Mouse (Mus musculus) megakaryocyte-erythroid progenitor cell, adult 5-6 weeks (primary cell): ENCODE data around the gene Ptdss2. TPM values are rescaled to one million over a fixed set of nuclear protein-coding genes. Genes with fewer than 3 reads are reported as not detected.

Experiments
- ATAC-seq: replicated peaks from 2 replicates; pipeline ENCODE4 v1.8.0; 2016; ENCODE audit warnings: mild to moderate bottlenecking, inconsistent platforms; ENCODE audit not compliant: severe bottlenecking, poor library complexity, low FRiP score, low TSS enrichment
- total RNA-seq, 2 experiments: library from RNA; stranded (forward) in 1 of 2; stranded (reverse) in 1 of 2; fragments of 200-1000, 215-1000 nt in 1 of 2; fragments of >200 nt in 1 of 2; fragmentation: Nextera tagmentation in 1 of 2; gene quantifications; 2 replicates each; pipeline ENCODE4 v1.2.3; 2014 to 2017

Ptdss2 gene
- total RNA-seq, 2 experiments from 2014 or later, result 21.1 to 64.0 TPM

GRCm38 (mm10) chr7:141169300-141169699 lies 47.1 kb downstream of the Ptdss2 start:
- no peak for ATAC-seq

- ATAC-seq, result no peak
Measured at GRCm38 (mm10) chr7:141169866-141170265, 47.7 kb downstream of the Ptdss2 start.

- peak; percentile 80 for ATAC-seq
Measured at GRCm38 (mm10) chr7:141172116-141173006, 50.2 kb downstream of the Ptdss2 start, which contains the start of gene Rnh1. Gene Rnh1 (minus strand): TSS chr7:141172857.

- no peak for ATAC-seq
Measured at GRCm38 (mm10) chr7:141173323-141173850, 51.2 kb downstream of the Ptdss2 start.

- no peak for ATAC-seq
Measured at GRCm38 (mm10) chr7:141175068-141175467, 52.9 kb downstream of the Ptdss2 start.

- ATAC-seq, result peak; percentile 64
Measured at GRCm38 (mm10) chr7:141176173-141176572, 54.0 kb downstream of the Ptdss2 start.

- ATAC-seq, result no peak
Measured at GRCm38 (mm10) chr7:141188194-141188593, 66.0 kb downstream of the Ptdss2 start.

- no peak for ATAC-seq
Measured at GRCm38 (mm10) chr7:141188733-141189132, 66.6 kb downstream of the Ptdss2 start.

GRCm38 (mm10) chr7:141190220-141190619 lies 68.0 kb downstream of the Ptdss2 start:
- ATAC-seq, result no peak

- ATAC-seq, result no peak
Measured at GRCm38 (mm10) chr7:141191036-141191435, 68.9 kb downstream of the Ptdss2 start.

GRCm38 (mm10) chr7:141191796-141192685 lies 69.9 kb downstream of the Ptdss2 start:
- no peak for ATAC-seq

- ATAC-seq, result no peak
Measured at GRCm38 (mm10) chr7:141192776-141193347, 70.7 kb downstream of the Ptdss2 start.

- peak; percentile 5; the same call in 1 of the 2 replicates for ATAC-seq
Measured at GRCm38 (mm10) chr7:141193348-141193856, 71.2 kb downstream of the Ptdss2 start.

- ATAC-seq, result peak; percentile 88
Measured at GRCm38 (mm10) chr7:141193948-141194347, 71.8 kb downstream of the Ptdss2 start, which contains the start of the genes Hras and Lrrc56. Gene Hras (minus strand): TSS chr7:141194005. Gene Lrrc56 (plus strand): TSS chr7:141194157.

- no peak; the same call in 1 of the 2 replicates for ATAC-seq
Measured at GRCm38 (mm10) chr7:141194409-141194808, 72.2 kb downstream of the Ptdss2 start.

- peak; percentile 55 for ATAC-seq
Measured at GRCm38 (mm10) chr7:141194830-141195229, 72.6 kb downstream of the Ptdss2 start.

- ATAC-seq, result no peak
Measured at GRCm38 (mm10) chr7:141195754-141196153, 73.6 kb downstream of the Ptdss2 start.

GRCm38 (mm10) chr7:141196619-141197282 lies 74.6 kb downstream of the Ptdss2 start:
- no peak for ATAC-seq

GRCm38 (mm10) chr7:141198121-141198520 lies 75.9 kb downstream of the Ptdss2 start:
- ATAC-seq, result no peak
